In the genomic region with DNA sequence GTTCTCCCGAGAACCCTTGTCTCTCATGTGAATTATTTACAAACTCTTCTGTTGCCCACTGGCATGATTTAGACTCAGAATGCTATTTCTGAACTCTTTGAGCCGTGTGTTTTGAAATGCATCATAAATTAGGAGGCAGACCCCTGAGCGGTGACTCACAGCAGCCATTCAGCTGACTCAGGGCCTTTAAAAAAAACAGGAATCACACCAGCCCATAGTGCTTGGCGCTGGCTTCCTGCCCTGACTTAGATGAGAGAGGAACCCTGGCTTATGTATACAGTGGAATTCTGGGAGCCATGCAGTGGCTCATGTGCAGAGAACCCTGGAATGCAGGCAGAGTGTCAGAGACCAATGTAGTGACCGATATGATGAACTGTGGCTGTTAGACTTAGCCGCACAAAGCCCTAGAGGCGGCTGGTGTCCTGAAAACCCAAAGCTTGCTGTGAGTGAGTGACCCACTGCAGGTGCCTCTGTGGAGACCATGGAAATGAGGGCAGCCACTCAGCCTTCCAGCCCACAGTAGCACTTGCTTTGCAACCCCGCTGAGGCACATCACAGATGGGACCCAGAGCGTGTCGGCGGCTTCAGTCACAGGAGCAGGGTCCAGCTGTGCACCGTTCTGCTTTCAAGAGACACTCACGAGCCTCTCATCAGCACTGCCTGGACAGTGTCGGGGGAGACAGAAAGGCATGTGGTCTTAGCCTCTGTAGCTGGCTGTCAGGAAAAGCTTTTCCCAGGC, we compare ENCODE assay signal across 8 mouse cellular contexts.
DNase-seq lines count a peak whose midpoint lies in the region; ATAC-seq and TF ChIP-seq lines count a peak whose summit lies in the region.

No protein-coding gene starts in this region.

- CTCF ChIA-PET in Patski (lab: Charles Lee), result interaction anchor here (1.0 to 3.1 kb wide), 5 partner anchors 13 to 28 kb away, joined by 3 to 15 read pairs (median 4); no protein-coding TSS in a partner anchor

- H3K9me3 ChIP-seq in heart, embryonic 13.5 days, result no peaks in the 10 kb centered on the region
- H3K9me3 ChIP-seq in kidney, postnatal 0 days (replicated peaks; ENCODE audit: low read length), result no peaks in the 10 kb centered on the region

- no peak for TF ChIP-seq CTCF in Patski (IDR thresholded peaks at IDR 0.05)
- TF ChIP-seq CTCF in brain, embryonic 14.5 days (IDR thresholded peaks at IDR 0.05; ENCODE audit: borderline replicate concordance, extremely low read depth, insufficient read depth, insufficient read length), result no peak
- TF ChIP-seq CTCF in kidney, postnatal 0 days (IDR thresholded peaks at IDR 0.05; ENCODE audit: low read depth), result no peak

- peaks cover 74% of the 10 kb centered on the region for H3K4me1 ChIP-seq in heart, embryonic 13.5 days
- peaks cover 32% of the 10 kb centered on the region for H3K4me1 ChIP-seq in kidney, postnatal 0 days (replicated peaks; ENCODE audit: insufficient read depth, low read length)

- peak overlapping the region; percentile 46 for H3K4me2 ChIP-seq in heart, embryonic 13.5 days
- no peak overlapping the region; the same call in 1 of the 2 replicates for H3K4me2 ChIP-seq in kidney, postnatal 0 days (ENCODE audit: low read length)

- peaks cover 58% of the 10 kb centered on the region for H3K36me3 ChIP-seq in heart, embryonic 13.5 days
- peaks cover 24% of the 10 kb centered on the region; the same call in 1 of the 2 replicates for H3K36me3 ChIP-seq in kidney, postnatal 0 days (ENCODE audit: insufficient read depth, low read length)

- peak; percentile 98 for DNase-seq in Patski (ENCODE audit: low read depth, low spot score)
- peak; percentile 58 for DNase-seq in brain, embryonic 14.5 days (ENCODE audit: low read depth)
- DNase-seq in kidney, postnatal 0 days (ENCODE audit: low spot score), result peak; percentile 87
- DNase-seq in lung, postnatal 25 days (ENCODE audit: low spot score), result peak; percentile 50
- peak; percentile 38 for DNase-seq in telencephalon, adult 2 months (ENCODE audit: low read depth, low spot score)
- DNase-seq in cerebellum, adult 9-11 months, result no peak
- DNase-seq in ovary, postnatal 14 days (ENCODE audit: low spot score), result no peak

- no peak for TF ChIP-seq POLR2A in brain, embryonic 14.5 days (IDR thresholded peaks at IDR 0.05; ENCODE audit: borderline replicate concordance, extremely low read depth, insufficient read depth, insufficient read length, poor library complexity, severe bottlenecking)

- no peak overlapping the region for H3K4me3 ChIP-seq in heart, embryonic 13.5 days
- H3K4me3 ChIP-seq in kidney, postnatal 0 days (replicated peaks; ENCODE audit: low read depth, low read length), result no peak overlapping the region

- ATAC-seq in Patski, result peak; percentile 61
- ATAC-seq in heart, embryonic 13.5 days (ENCODE audit: extremely low read depth, insufficient number of reproducible peaks, low FRiP score, low TSS enrichment), result 0 out of 2 replicates have a peak, but pooled peaks have one; percentile 47
- ATAC-seq in kidney, postnatal 0 days (replicated peaks; ENCODE audit: low FRiP score, low read depth), result peak; percentile 60

- H3K27me3 ChIP-seq in Patski, result no peaks in the 10 kb centered on the region
- H3K27me3 ChIP-seq in heart, embryonic 13.5 days (replicated peaks), result peaks cover 9% of the 10 kb centered on the region
- H3K27me3 ChIP-seq in kidney, postnatal 0 days (ENCODE audit: insufficient read depth, low read length), result no peaks in the 10 kb centered on the region

- 16% methylated on average over 14 of the region's 14 CpGs for WGBS in heart, embryonic 13.5 days
- 10% methylated on average over 14 of the region's 14 CpGs for WGBS in kidney, postnatal 0 days

- POLR2A ChIA-PET in Patski (lab: Charles Lee), result interaction anchor here (0.6 to 1.5 kb wide), 3 partner anchors 10 to 230 kb away, joined by 3 to 6 read pairs (median 3); no protein-coding TSS in a partner anchor

- in situ Hi-C loops in Patski (cut with MboI; ENCODE audit: low pct_unique_long_range_greater_than_20kb), result no loop called here

- H3K27ac ChIP-seq in heart, embryonic 13.5 days (replicated peaks), result peak overlapping the region; percentile 90
- peak overlapping the region; percentile 75 for H3K27ac ChIP-seq in kidney, postnatal 0 days

- H3K9ac ChIP-seq in heart, embryonic 13.5 days, result peak overlapping the region; percentile 57
- 0 out of 2 replicates have a peak overlapping the region, but pooled peaks have one; percentile 1 for H3K9ac ChIP-seq in kidney, postnatal 0 days (ENCODE audit: low read depth, low read length)

Comparison
In these comparisons a context has a peak if more than half of its experiments do, and no peak if none do; other contexts are left out.
1. DNase-seq: peak in Patski (single experiment), brain, embryonic 14.5 days (single experiment), kidney, postnatal 0 days (single experiment), lung, postnatal 25 days (single experiment) and telencephalon, adult 2 months (single experiment); none in cerebellum, adult 9-11 months (single experiment) and ovary, postnatal 14 days (single experiment).
2. Peak in every context shown above with its lines, with median percentiles within 50 percentile points of each other: ATAC-seq.